Mouse (Mus musculus): Measurements from ENCODE around the gene Hspa2.

Gene Hspa2

DNA sequence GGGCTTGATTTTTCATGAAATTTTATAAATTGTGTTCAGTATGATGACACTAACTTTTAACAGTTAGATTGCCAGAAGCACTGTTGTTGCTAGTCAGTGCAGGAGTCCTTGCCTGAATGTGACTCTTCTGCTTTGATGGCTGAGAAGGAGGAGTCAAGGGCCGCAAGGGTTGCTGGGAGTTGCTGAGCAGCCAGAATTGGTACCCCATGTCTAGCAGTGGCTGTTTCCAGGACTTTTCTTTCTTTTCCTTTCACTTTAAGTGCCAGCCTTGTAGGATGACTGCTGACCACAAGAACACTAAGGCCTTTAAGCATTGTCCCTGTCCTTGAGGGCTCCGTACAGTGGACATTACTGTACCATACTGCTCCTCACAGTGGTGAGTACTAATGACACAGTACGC lies 26.2 kb upstream of the Hspa2 start:
- DNase-seq (ENCODE audit: low spot score) = no peak

DNA sequence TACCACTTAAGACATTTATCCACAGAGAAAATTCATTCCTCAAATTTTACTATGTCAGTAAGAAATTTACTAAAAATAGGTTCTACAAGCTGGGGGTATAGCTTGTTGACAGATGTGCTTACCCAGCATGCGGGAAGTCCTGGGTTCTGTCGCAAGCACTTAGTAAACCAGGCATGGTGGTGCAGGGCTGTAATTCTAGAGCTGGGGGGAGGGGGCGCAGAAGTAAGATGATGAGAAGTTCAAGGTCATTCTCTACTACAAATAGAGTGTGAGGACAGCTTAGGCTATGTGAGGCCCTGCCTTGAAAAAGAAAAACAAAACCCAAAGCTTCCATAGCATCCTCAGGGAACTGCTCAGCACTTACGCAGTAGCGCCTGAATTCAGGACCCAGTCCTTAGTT lies 25.4 kb upstream of the Hspa2 start:
- no peak for DNase-seq (ENCODE audit: low spot score)

DNA sequence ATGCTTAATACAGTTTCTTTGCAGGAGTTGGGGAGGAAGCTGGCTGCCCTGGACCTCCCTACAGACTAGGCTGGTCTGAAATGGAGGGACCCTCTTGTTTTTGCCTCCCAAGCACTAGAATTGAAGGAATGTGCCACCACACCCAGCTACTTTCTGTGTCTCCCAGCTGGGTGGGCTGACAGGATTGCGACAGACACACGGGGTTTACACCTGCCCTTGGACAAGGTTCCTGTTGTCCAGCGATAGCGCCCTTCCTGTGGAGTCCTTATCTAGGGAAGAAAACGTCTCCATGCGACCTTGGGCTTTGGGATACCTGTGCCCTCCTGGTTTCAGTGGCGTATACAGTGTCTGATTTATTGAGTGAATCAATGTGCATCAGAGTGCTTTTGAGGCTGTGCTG lies 23.8 kb upstream of the Hspa2 start:
- no peak for DNase-seq (ENCODE audit: low spot score)

DNA sequence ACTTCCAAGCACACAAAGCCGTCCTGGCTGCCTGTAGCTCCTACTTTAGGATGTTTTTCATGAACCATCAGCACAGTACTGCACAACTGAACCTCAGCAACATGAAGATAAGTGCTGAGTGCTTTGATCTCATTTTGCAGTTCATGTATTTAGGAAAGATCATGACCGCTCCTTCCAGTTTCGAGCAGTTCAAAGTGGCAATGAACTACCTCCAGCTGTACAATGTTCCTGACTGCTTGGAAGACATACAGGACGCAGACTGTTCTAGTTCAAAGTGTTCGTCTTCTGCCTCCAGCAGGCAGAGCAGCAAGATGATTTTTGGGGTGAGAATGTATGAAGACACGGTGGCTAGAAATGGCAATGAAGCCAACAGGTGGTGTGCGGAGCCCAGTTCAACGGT lies 18.6 kb upstream of the Hspa2 start:
- no peak for DNase-seq (ENCODE audit: low spot score)

DNA sequence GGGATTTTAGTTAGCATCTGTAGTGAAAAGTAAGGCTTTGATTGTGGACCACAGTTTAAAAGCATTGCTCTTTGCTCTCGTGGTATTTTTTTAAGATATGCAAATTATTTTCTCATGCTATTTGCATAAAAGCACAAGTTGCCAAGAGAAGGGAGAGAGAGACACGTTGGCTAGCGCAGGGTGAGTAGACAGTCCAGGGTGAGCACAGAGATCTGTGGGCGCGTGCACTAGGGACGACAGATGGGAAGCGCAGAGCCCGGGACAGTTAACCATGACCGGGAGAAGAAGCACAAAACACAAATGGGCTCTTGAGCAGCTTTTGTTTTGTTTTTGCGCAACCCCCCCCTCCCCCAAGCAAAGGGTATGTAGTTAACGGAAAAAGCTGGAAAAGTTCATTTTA lies 15.2 kb upstream of the Hspa2 start:
- no peak for DNase-seq (ENCODE audit: low spot score)

DNA sequence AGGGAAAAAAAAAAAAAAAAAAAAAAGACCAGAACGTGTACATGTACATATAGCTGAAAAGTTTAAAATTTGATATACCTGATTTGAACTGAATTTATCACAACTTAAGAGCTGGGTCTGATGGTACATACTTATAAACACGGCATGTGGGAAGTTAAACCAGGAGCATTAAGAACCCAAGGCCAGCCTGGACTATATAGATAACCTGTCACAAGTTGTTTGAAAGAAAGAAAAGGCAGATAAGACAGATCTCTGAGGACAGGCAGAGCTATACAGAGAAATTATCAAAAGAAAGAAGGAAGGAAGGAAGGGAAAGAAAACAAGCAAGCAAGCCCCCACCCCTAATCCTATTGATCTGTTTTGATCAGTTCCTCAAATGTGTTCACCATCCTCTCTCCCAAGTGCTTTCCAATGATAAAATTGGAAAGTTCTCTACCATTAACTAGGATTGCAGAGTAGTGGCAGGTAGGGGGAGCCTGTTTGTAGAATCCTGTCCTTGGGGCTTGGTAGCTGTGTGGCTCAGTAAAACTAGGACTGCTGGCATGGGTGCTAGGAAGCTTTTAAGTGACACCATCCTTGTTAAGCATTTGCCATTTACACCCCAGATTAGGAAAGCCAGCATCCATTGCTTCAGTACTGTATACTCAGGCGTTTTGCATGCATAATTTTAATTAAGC lies 12.2 kb upstream of the Hspa2 start:
- DNase-seq (ENCODE audit: low spot score) = no peak

DNA sequence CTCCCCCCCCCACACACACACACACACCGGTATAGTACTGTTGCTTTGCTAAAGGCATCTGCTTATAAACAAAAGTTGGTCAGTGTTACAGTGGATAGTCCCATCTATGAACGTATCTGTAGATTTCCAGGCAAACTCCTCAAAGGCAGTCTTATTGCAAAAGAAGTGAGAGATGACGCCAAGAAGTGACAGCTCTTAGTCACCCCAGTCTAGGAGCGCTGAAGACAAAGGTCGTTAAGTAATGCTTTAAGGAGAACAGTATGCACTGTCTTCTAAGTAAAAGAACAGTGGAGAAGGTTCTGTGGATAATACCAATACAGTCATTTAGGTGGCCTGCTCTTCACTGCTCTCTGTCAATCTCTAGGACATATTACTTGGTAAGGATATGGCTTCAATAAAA lies 11.0 kb upstream of the Hspa2 start:
- DNase-seq (ENCODE audit: low spot score) = no peak

DNA sequence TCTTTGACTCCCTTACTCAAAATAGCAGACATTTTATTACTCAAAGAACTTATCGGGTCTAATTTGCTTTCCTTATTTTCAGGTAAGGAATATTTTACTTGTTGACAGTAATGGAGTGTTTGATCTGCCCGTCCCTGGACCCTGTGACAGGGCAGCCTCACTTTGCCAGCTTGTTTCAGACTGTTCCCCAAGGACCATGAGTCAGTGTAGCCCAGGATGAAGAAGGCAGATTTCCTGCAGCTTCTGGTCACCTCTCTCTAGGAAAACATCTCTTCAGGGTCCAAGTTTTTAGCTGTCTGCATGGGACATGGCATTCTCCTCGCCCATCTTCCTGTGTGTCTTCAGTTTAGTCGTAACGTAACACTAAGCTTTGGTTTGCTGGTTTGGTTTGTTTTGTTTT lies 6.7 kb upstream of the Hspa2 start:
- DNase-seq (ENCODE audit: low spot score) = no peak

DNA sequence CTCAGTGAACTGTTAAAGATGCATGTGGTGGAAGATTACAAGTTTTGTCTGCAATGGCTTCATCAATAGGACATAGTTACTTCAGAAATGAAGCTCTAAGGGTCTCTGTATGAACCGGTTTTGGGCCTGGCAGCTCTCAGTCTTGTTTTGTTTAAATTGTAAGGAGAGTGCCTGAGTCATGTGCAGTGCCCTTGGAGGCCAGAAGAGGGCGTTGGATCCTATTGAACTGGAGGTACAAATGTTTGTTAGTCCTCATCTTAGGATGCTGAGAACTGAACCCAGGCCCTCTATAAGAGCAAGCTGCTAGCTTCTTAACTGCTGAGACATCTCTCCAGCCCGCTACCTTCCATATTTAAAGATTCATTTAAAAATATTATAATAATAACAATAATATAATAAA lies 2.3 kb upstream of the Hspa2 start:
- no peak for DNase-seq (ENCODE audit: low spot score)

DNA sequence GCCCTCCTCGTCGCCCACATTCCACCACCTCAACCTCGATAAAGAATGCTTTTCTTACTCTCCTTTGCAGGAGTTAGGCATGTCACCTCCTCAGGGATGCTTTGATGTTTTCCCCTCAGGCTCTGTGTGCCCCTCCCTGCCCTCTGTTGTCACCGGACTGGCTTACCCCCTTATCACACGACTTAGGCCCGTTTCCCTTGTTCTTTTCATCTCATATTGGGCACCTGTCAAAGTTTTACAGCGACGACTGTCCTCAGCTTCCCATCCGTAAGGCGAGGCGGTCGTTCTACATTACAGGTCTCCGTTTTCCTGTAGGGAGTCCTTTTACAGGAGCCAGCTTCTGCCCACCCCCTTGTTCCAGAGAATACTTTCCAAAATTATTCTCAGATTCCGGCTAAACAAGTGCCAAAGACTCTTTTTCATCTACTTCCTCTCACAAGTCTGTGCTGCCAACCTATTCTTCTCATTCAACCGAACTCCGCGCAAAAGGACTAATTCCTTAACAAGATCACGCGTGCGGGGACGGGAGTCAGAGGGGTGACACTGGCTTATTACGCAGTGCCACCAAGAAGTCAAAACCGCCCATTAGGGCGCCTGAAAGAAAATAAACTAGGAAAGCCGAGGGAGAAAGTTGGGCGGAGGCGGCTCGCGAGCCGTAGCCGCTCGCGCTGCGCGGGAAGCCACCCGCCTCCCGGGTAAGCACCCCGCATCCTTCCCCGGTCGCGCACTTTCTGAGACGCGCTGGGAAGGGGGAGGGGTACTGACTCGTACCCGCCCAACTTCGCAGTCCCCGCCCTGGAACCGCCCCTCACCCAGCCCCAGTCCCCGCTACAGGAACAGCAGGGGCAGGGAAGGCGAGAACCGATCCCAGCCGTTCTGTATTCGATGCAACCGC lies 738 bp upstream of the Hspa2 start:
- DNase-seq (ENCODE audit: low spot score) = peak; percentile 15

DNA sequence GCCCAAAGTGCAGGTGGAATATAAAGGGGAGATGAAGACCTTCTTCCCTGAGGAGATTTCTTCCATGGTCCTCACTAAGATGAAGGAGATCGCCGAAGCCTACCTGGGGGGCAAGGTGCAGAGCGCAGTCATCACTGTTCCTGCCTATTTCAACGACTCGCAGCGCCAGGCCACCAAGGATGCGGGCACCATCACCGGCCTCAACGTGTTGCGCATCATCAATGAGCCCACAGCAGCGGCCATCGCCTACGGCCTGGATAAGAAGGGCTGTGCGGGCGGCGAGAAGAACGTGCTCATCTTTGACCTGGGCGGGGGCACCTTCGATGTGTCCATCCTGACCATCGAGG lies 833 bp downstream of the Hspa2 start:
- DNase-seq (ENCODE audit: low spot score) = peak; percentile 15

DNA sequence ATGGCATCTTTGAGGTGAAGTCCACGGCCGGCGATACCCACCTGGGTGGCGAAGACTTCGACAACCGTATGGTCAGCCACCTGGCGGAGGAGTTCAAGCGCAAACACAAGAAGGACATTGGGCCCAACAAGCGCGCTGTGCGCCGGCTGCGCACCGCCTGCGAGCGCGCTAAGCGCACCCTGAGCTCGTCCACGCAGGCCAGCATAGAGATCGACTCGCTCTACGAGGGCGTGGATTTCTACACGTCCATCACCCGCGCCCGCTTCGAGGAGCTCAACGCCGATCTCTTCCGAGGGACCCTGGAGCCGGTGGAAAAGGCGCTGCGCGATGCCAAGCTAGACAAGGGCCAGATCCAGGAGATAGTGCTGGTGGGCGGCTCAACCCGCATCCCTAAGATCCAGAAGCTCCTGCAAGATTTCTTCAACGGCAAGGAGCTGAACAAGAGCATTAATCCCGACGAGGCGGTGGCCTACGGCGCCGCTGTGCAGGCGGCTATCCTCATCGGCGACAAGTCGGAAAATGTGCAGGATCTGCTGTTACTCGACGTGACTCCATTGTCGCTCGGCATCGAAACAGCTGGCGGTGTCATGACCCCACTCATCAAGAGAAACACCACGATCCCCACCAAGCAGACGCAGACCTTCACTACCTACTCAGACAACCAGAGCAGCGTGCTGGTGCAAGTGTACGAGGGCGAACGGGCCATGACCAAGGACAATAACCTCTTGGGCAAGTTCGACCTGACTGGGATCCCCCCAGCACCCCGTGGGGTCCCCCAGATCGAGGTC lies 1.4 kb downstream of the Hspa2 start:
- peak; percentile 11 for DNase-seq (ENCODE audit: low spot score)

DNA sequence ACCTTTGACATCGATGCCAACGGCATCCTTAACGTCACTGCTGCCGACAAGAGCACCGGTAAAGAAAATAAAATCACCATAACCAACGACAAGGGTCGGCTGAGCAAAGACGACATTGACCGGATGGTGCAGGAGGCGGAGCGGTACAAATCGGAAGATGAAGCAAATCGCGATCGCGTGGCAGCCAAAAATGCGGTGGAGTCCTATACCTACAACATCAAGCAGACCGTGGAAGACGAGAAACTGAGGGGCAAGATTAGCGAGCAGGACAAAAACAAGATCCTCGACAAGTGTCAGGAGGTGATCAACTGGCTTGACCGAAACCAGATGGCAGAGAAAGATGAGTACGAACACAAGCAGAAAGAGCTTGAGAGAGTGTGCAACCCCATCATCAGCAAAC lies 2.0 kb downstream of the Hspa2 start:
- no peak for DNase-seq (ENCODE audit: low spot score)

DNA sequence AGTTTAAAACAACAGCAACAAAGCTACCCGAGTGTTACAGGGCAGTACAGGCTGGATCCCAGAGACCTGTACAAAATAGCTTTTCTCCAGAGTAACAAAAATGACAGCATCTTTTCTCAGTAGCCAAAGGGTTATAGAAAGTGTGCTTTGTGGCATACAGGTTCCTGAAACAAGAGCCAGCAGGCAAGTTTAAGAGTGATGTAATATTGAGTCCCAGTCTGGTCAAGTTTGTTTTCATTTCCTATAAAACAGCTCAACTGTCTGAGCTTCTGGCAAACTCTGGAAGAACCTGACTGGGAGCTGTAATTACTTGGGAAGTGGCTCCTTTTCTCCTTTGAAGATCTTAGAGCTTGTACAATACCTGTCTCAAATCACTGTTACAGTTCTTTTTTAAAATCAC lies 3.2 kb downstream of the Hspa2 start:
- DNase-seq (ENCODE audit: low spot score) = no peak

DNA sequence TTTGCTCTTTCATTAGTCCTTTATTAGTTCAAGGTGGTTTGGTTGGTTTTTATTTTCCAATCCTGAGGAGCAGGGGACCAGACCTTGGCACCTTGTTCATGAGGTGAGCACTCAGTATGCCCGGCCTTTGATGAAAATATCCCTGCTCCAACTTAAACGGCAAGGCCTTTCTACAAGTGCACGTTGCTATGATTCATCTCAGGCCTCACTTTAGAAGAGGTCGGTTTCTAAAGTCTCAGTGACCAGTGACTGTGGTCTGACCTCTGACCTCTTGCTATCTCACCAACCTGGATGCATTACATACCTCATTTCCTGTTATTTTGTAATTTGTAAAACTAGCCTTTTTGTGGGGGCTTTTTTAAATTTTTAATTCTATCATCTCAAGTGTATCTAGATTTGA lies 5.2 kb downstream of the Hspa2 start:
- DNase-seq (ENCODE audit: low spot score) = no peak

DNA sequence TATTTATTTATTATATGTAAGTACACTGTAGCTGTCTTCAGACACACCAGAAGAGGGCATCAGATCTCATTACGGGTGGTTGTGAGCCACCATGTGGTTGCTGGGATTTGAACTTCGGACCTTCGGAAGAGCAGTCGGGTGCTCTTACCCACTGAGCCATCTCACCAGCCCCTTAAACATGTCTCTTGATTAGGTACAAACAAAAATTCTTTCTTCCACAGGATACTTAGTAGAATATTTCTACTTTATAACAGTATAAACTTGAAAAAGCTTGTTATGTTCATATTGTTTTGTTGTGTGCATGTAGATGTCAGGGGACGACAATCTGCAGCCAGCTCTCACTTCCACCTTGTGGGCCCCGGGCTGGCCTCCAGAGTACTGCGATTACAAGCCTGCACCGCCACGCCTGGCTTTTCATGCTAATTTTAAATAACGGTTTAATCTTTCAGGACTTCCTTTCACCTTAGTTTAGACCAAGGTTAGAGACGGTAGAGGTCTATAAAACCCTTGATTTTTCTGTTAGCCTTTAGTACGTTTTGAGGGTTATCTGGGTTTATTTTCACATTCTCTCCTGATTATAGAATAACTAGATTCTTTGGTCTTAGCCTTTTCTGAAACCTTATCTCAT lies 11.5 kb downstream of the Hspa2 start:
- no peak for DNase-seq (ENCODE audit: low spot score)

DNA sequence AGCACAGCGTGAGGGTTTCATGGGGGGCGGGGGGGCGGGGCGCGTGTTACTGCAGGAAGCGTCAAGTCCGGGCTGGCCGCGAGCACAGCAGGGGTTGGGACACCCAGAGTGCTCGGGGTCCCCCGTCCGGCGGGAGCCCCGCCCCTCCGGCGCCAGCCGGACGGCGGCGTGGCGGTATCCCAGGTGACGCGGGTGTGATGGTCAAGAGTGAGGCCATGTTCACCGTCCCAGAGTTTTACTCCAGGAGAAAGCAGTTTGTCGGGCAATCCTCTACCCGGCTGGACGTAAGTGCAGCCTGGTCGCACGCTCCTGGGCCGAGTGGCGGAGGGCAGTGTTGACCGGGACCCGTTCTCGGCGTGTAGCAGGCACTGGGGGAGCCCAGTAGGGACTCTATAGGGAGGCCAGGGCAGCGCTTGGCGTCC lies 13.5 kb downstream of the Hspa2 start, which contains the start of gene Ppp1r36:
Ppp1r36 (plus strand) TSS at position 106 of the 422 bp plus-strand sequence.
- no peak for DNase-seq (ENCODE audit: low spot score)

DNA sequence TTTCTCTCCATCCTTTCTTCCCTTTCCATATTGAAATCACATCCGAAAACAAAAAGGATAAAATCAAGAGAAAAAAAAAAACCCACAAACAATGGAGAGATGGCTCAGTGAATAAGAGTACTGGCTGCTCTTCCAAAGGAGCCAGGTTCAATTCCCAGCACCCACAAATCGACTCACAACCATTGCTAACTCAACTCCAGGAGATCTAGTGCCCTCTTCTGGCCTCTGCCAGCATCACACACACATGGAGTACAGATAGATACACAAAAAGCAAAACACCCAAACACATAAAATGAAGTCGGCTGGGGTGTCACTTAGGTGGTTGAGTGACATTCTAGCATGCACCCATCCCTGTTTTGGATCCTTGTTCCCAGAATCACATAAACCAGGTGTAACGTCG lies 14.4 kb downstream of the Hspa2 start:
- DNase-seq (ENCODE audit: low spot score) = no peak

DNA sequence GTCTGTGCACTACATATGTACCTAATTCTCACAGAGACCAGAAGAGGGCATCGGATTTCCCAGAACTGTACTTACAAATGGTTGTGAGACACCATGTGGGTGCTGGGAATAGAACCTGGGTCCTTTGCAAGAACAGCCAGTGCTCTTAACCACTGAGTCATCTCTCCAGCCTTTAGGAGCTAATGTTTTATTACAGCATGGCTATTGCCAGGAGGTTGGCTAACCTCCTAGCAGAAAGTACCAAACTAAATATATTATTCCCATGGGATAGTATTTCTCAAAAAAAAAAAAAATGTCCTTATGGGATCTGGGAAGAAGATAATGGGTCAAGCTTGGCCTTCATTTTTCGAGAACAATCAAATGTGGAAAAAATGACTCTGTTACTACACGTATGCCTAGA lies 21.3 kb downstream of the Hspa2 start:
- DNase-seq (ENCODE audit: low spot score) = no peak

DNA sequence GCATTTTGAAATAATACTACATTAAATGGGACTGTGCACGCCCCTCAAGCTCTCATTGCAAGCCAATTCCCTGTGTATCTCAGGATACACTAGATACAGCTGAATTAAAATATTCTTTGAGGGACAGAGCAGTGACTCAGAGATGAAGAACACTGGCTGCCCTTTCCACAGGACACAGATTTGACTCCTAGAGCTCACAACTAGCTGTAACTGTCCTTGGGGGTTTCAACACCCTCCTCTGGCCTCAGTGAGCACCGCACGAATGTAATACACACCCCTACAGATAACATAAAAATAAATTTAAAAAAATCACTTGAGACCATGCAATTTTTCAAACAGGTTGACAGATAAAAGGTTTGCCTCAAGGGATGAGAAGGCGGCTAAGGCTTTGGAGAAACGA lies 23.6 kb downstream of the Hspa2 start:
- DNase-seq (ENCODE audit: low spot score) = no peak

DNA sequence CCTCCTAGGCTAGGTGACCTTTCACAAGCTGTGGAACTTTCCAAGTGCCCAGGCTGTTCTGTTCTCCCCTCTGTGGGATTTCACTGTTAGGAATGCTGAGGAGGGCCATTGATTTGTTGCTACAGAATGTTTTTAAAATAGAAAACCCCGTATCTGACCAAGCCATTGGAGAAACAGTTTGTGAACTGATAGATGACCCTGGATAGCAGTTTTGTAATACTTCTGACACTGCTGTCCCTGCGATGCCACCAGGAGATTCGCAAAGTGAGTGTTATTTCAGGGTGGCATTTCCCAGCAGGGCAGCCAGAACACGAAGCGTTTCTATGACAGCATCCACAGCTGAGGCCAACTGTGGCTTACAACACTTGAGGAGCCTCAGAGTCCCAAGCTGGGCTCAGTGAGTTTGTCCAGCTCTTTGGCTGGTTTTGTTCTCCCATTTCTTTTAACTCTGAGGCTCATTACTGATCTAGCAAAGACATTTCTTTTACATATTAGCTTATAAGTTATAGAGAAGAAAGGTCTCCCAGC lies 27.0 kb downstream of the Hspa2 start:
- DNase-seq (ENCODE audit: low spot score) = no peak

DNA sequence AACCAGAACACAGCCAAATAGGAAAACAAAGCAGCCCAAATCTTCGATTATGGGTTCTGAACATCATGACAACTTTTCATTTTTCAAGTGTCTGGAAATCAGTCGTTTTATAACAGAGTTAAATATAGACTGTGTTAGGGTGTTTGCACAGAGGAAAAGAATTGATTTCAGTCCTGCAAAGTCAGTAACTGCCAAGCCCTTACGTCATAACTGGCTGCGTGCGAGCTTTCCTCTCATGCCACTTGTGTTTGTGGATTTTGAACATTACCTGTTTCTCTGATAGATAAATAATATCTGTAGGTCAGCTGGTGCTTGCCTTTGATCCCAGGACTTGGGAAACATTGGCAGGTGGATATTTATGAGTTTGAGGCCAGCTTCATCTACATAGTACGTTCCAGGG lies 27.5 kb downstream of the Hspa2 start:
- DNase-seq (ENCODE audit: low spot score) = no peak
